Mouse (Mus musculus) frontal cortex, adult (tissue): Measurements from ENCODE around the gene Commd1.

Experiments
- ATAC-seq: cut with Nextera tagmentation; 2 replicates; pipeline ENCODE4 v1.9.2; 2017; ENCODE audit warnings: mild to moderate bottlenecking, moderate library complexity, mixed read lengths; ENCODE audit not compliant: low TSS enrichment

Gene Commd1

GRCm38 (mm10) chr11:22990393-22991126 lies 8.4 kb upstream of the Commd1 start, which contains the start of gene Cct4:
Gene Cct4 (plus strand): TSS chr11:22990519.
- ATAC-seq = peak; percentile 99

GRCm38 (mm10) chr11:22989786-22990185 lies 7.6 kb upstream of the Commd1 start:
- no peak for ATAC-seq

- no peak for ATAC-seq
Observed at GRCm38 (mm10) chr11:22987357-22987756, 5.2 kb upstream of the Commd1 start.

- ATAC-seq = no peak
Observed at GRCm38 (mm10) chr11:22985510-22985909, 3.3 kb upstream of the Commd1 start.

- ATAC-seq = no peak
Observed at GRCm38 (mm10) chr11:22982846-22983245, 664 bp upstream of the Commd1 start.

GRCm38 (mm10) chr11:22981543-22981950 lies 635 bp downstream of the Commd1 start:
- ATAC-seq = peak; percentile 47

GRCm38 (mm10) chr11:22981041-22981440 lies 1.1 kb downstream of the Commd1 start:
- no peak for ATAC-seq

- no peak for ATAC-seq
Observed at GRCm38 (mm10) chr11:22979221-22979620, 3.0 kb downstream of the Commd1 start.

GRCm38 (mm10) chr11:22978711-22979110 lies 3.5 kb downstream of the Commd1 start:
- ATAC-seq = no peak

- ATAC-seq = no peak
Observed at GRCm38 (mm10) chr11:22978215-22978614, 4.0 kb downstream of the Commd1 start.

GRCm38 (mm10) chr11:22973599-22973998 lies 8.6 kb downstream of the Commd1 start:
- peak; percentile 51; the same call in 1 of the 2 replicates for ATAC-seq

- ATAC-seq = peak; percentile 36
Observed at GRCm38 (mm10) chr11:22972746-22973526, 9.2 kb downstream of the Commd1 start.

- peak; percentile 80 for ATAC-seq
Observed at GRCm38 (mm10) chr11:22971835-22972709, 10.1 kb downstream of the Commd1 start, which contains the start of gene Zrsr1. Gene Zrsr1 (plus strand): TSS chr11:22972005.

GRCm38 (mm10) chr11:22970546-22970945 lies 11.6 kb downstream of the Commd1 start:
- ATAC-seq = no peak

GRCm38 (mm10) chr11:22969486-22969885 lies 12.7 kb downstream of the Commd1 start:
- no peak for ATAC-seq

- ATAC-seq = no peak
Observed at GRCm38 (mm10) chr11:22965503-22965902, 16.7 kb downstream of the Commd1 start.

GRCm38 (mm10) chr11:22964401-22964800 lies 17.8 kb downstream of the Commd1 start:
- no peak for ATAC-seq

GRCm38 (mm10) chr11:22962101-22962500 lies 20.1 kb downstream of the Commd1 start:
- ATAC-seq = no peak

- ATAC-seq = no peak
Observed at GRCm38 (mm10) chr11:22957791-22958374, 24.3 kb downstream of the Commd1 start.

GRCm38 (mm10) chr11:22956830-22957229 lies 25.4 kb downstream of the Commd1 start:
- peak; percentile 73 for ATAC-seq

GRCm38 (mm10) chr11:22956346-22956745 lies 25.8 kb downstream of the Commd1 start:
- no peak for ATAC-seq
